Mouse (Mus musculus): Measurements from ENCODE around the gene Elmo3. TPM values are rescaled to one million over a fixed set of nuclear protein-coding genes. Genes with fewer than 3 reads are reported as not detected.
"Not testable (repeated sequence)": the region's sequence is repeated elsewhere in the genome, so short reads cannot be mapped to it uniquely, and the experiment has no call there.

Gene Elmo3
- polyA plus RNA-seq, 1 experiment from 2014 or later = 2.7 TPM

GRCm38 (mm10) chr8:105281821-105282220 is 23.6 kb upstream of the Elmo3 start:
- no peak overlapping the region for H3K9ac ChIP-seq
- no peak overlapping the region for H3K4me3 ChIP-seq
- no peak overlapping the region for H3K4me2 ChIP-seq
- H3K27me3 ChIP-seq (replicated peaks) = peaks cover 95% of the 10 kb centered on the region
- no peak for ATAC-seq
- no peaks in the 10 kb centered on the region for H3K36me3 ChIP-seq
- H3K9me3 ChIP-seq (replicated peaks) = no peaks in the 10 kb centered on the region
- WGBS (ENCODE audit: insufficient replicate concordance) = 81% methylated on average over 12 of the region's 12 CpGs
- H3K27ac ChIP-seq = no peak overlapping the region
- peaks cover 26% of the 10 kb centered on the region for H3K4me1 ChIP-seq

- H3K4me1 ChIP-seq = peaks cover 26% of the 10 kb centered on the region
- no peaks in the 10 kb centered on the region for H3K36me3 ChIP-seq
- H3K4me3 ChIP-seq = no peak overlapping the region
- H3K9me3 ChIP-seq (replicated peaks) = no peaks in the 10 kb centered on the region
- 40% methylated on average over 4 of the region's 4 CpGs for WGBS (ENCODE audit: insufficient replicate concordance)
- H3K27ac ChIP-seq = no peak overlapping the region
- peaks cover 94% of the 10 kb centered on the region for H3K27me3 ChIP-seq (replicated peaks)
- ATAC-seq = no peak
- H3K9ac ChIP-seq = no peak overlapping the region
- no peak overlapping the region for H3K4me2 ChIP-seq
These were observed 23.2 kb upstream of the Elmo3 start for GRCm38 (mm10) chr8:105282239-105282638.

GRCm38 (mm10) chr8:105283074-105283473 is 22.3 kb upstream of the Elmo3 start:
- peak; percentile 76 for ATAC-seq
- Histone ChIP-seq H3K4me3 (peak overlapping the region; percentile 6; the same call in 1 of the 2 replicates), H3K9ac (no peak overlapping the region), H3K4me1 (peaks cover 26% of the 10 kb centered on the region), H3K27ac (no peak overlapping the region), H3K4me2 (peak overlapping the region; percentile 47), H3K27me3 (replicated peaks) (peaks cover 86% of the 10 kb centered on the region), H3K9me3 (replicated peaks) (no peaks in the 10 kb centered on the region), H3K36me3 (no peaks in the 10 kb centered on the region)
- 22% methylated on average over 23 of the region's 23 CpGs for WGBS (ENCODE audit: insufficient replicate concordance)

- WGBS (ENCODE audit: insufficient replicate concordance) = 46% methylated on average over 12 of the region's 12 CpGs
- no peak overlapping the region for H3K4me2 ChIP-seq
- ATAC-seq = no peak
- H3K27me3 ChIP-seq (replicated peaks) = peaks cover 70% of the 10 kb centered on the region
- H3K4me1 ChIP-seq = peaks cover 40% of the 10 kb centered on the region
- no peak overlapping the region for H3K4me3 ChIP-seq
- no peaks in the 10 kb centered on the region for H3K36me3 ChIP-seq
- H3K9ac ChIP-seq = no peak overlapping the region
- H3K27ac ChIP-seq = no peak overlapping the region
- no peaks in the 10 kb centered on the region for H3K9me3 ChIP-seq (replicated peaks)
These were observed 19.9 kb upstream of the Elmo3 start for GRCm38 (mm10) chr8:105285514-105285913.

GRCm38 (mm10) chr8:105286907-105287306 is 18.5 kb upstream of the Elmo3 start:
- no peaks in the 10 kb centered on the region for H3K36me3 ChIP-seq
- H3K27ac ChIP-seq = no peak overlapping the region
- H3K9me3 ChIP-seq (replicated peaks) = no peaks in the 10 kb centered on the region
- peaks cover 59% of the 10 kb centered on the region for H3K27me3 ChIP-seq (replicated peaks)
- no peak overlapping the region for H3K9ac ChIP-seq
- no peak overlapping the region for H3K4me2 ChIP-seq
- no peak for ATAC-seq
- H3K4me1 ChIP-seq = peaks cover 48% of the 10 kb centered on the region
- 69% methylated on average over 4 of the region's 4 CpGs for WGBS (ENCODE audit: insufficient replicate concordance)
- H3K4me3 ChIP-seq = no peak overlapping the region

GRCm38 (mm10) chr8:105288231-105288630 is 17.2 kb upstream of the Elmo3 start:
- ATAC-seq = no peak
- Histone ChIP-seq H3K4me1 (peaks cover 37% of the 10 kb centered on the region), H3K9ac (no peak overlapping the region), H3K27me3 (replicated peaks) (peaks cover 46% of the 10 kb centered on the region), H3K9me3 (replicated peaks) (no peaks in the 10 kb centered on the region), H3K4me2 (no peak overlapping the region), H3K27ac (no peak overlapping the region), H3K36me3 (no peaks in the 10 kb centered on the region), H3K4me3 (no peak overlapping the region)
- WGBS (ENCODE audit: insufficient replicate concordance) = 85% methylated on average over 5 of the region's 5 CpGs

GRCm38 (mm10) chr8:105288958-105289732 is 16.3 kb upstream of the Elmo3 start:
- Histone ChIP-seq H3K27me3 (replicated peaks) (peaks cover 40% of the 10 kb centered on the region), H3K9me3 (replicated peaks) (no peaks in the 10 kb centered on the region), H3K27ac (peak overlapping the region; percentile 59), H3K4me1 (peaks cover 33% of the 10 kb centered on the region), H3K36me3 (no peaks in the 10 kb centered on the region), H3K4me3 (peak overlapping the region; percentile 53), H3K4me2 (peak overlapping the region; percentile 85), H3K9ac (peak overlapping the region; percentile 25; the same call in 1 of the 2 replicates)
- ATAC-seq = peak; percentile 85
- 1% methylated on average over 53 of the region's 53 CpGs for WGBS (ENCODE audit: insufficient replicate concordance)

- peak within 1 kb of the TSS; percentile 59 for H3K27ac ChIP-seq
- peaks cover 34% of the 10 kb centered on the region for H3K27me3 ChIP-seq (replicated peaks)
- peak within 1 kb of the TSS; percentile 85 for H3K4me2 ChIP-seq
- peak within 1 kb of the TSS; percentile 53 for H3K4me3 ChIP-seq
- H3K9ac ChIP-seq = peak within 1 kb of the TSS; percentile 25; the same call in 1 of the 2 replicates
- peak; percentile 16 for ATAC-seq
- WGBS (ENCODE audit: insufficient replicate concordance) = 4% methylated on average over 43 of the region's 43 CpGs
- no peaks in the 10 kb centered on the region for H3K9me3 ChIP-seq (replicated peaks)
- H3K4me1 ChIP-seq = peaks cover 33% of the 10 kb centered on the region
- H3K36me3 ChIP-seq = no peaks in the 10 kb centered on the region
These were observed 15.5 kb upstream of the Elmo3 start, which contains the start of gene 4931428F04Rik for GRCm38 (mm10) chr8:105289805-105290460. Gene 4931428F04Rik, minus strand, starts transcription at chr8:105289864.

GRCm38 (mm10) chr8:105290554-105291314 is 14.7 kb upstream of the Elmo3 start:
- H3K4me2 ChIP-seq = peak overlapping the region; percentile 85
- no peaks in the 10 kb centered on the region for H3K9me3 ChIP-seq (replicated peaks)
- no peak for ATAC-seq
- H3K27me3 ChIP-seq (replicated peaks) = peaks cover 26% of the 10 kb centered on the region
- H3K27ac ChIP-seq = no peak overlapping the region
- H3K9ac ChIP-seq = no peak overlapping the region
- peaks cover 36% of the 10 kb centered on the region for H3K4me1 ChIP-seq
- no peaks in the 10 kb centered on the region for H3K36me3 ChIP-seq
- peak overlapping the region; percentile 53 for H3K4me3 ChIP-seq
- WGBS (ENCODE audit: insufficient replicate concordance) = 17% methylated on average over 31 of the region's 31 CpGs

GRCm38 (mm10) chr8:105291364-105291763 is 14.0 kb upstream of the Elmo3 start:
- not testable (repeated sequence) for H3K36me3 ChIP-seq; ATAC-seq; H3K4me3 ChIP-seq; H3K27ac ChIP-seq; H3K9me3 ChIP-seq (replicated peaks); H3K9ac ChIP-seq; H3K4me2 ChIP-seq
- Histone ChIP-seq H3K27me3 (replicated peaks) (peaks cover 19% of the 10 kb centered on the region), H3K4me1 (peaks cover 42% of the 10 kb centered on the region)
- 77% methylated on average over 8 of the region's 8 CpGs for WGBS (ENCODE audit: insufficient replicate concordance)

GRCm38 (mm10) chr8:105291802-105292201 is 13.6 kb upstream of the Elmo3 start:
- H3K4me2 ChIP-seq; H3K9me3 ChIP-seq (replicated peaks); ATAC-seq; H3K36me3 ChIP-seq; H3K4me3 ChIP-seq; H3K27ac ChIP-seq; H3K9ac ChIP-seq: not testable (repeated sequence)
- H3K4me1 ChIP-seq = peaks cover 46% of the 10 kb centered on the region
- 44% methylated on average over 3 of the region's 3 CpGs for WGBS (ENCODE audit: insufficient replicate concordance)
- peaks cover 15% of the 10 kb centered on the region for H3K27me3 ChIP-seq (replicated peaks)

GRCm38 (mm10) chr8:105292471-105292870 is 12.9 kb upstream of the Elmo3 start:
- Histone ChIP-seq H3K27me3 (replicated peaks) (peaks cover 12% of the 10 kb centered on the region), H3K4me3 (no peak overlapping the region), H3K9ac (no peak overlapping the region), H3K27ac (no peak overlapping the region), H3K4me2 (no peak overlapping the region), H3K4me1 (peaks cover 51% of the 10 kb centered on the region), H3K9me3 (replicated peaks) (no peaks in the 10 kb centered on the region), H3K36me3 (no peaks in the 10 kb centered on the region)
- 77% methylated on average over 7 of the region's 7 CpGs for WGBS (ENCODE audit: insufficient replicate concordance)
- no peak for ATAC-seq
